In genomic region chr9:123309073-123309472, GRCm38 (mm10) we compare ENCODE assay signal across 11 mouse cellular contexts. TPM values are rescaled to one million over a fixed set of nuclear protein-coding genes. Genes with fewer than 3 reads are reported as not detected.
DNase-seq lines count a peak whose midpoint lies in the region.
"Had no signal": no experiment of that assay in that cellular context is flagged by ENCODE, and none has a peak within 500 bp of the region (broad histone marks: within the 10 kb centered on the region; RNA-seq: fewer than 3 reads in every experiment).

No protein-coding gene starts in this region.

- intact Hi-C loops in heart, postnatal 10 days (cut with DNase I) = no loop called here

- peak; percentile 10 to 11 for DNase-seq in heart, postnatal 10 days
- no peak for DNase-seq in heart, adult 8-10 months (ENCODE audit: low spot score)
- DNase-seq in right cerebral cortex, adult 18-20 months = peak; percentile 29
- DNase-seq in right cerebral cortex, postnatal 36 days (ENCODE audit: low spot score in 2 of 2) = no peak
- DNase-seq in adrenal gland, adult 8-10 months = peak; percentile 58
- DNase-seq in skeletal muscle tissue, adult 2 months (ENCODE audit: low read depth, low spot score) = peak; percentile 20
- no peak for DNase-seq in cerebellum, adult 18-20 months
- no peak for DNase-seq in thymus, postnatal 4 days
- DNase-seq: kidney, postnatal 10 days; spleen, adult 18-20 months; thymus, postnatal 14 days had no signal

RNA-seq across cellular contexts. Expression of gene Tmem158, which starts 48.5 kb away (rescaled TPM):
- total RNA-seq in heart, postnatal 10 days (2021) = 10 to 100 TPM; 15.9 to 16.6 TPM
- total RNA-seq in heart, adult 8-10 months (2022) = 1 to 10 TPM; 3.8 to 5.3 (median 4.5) TPM
- total RNA-seq in adrenal gland, adult 8-10 months (2022) = 1 to 10 TPM; 7.5 to 8.2 (median 7.8) TPM

RNA-seq across cellular contexts. Expression of gene Lars2, which starts 57.7 kb away (rescaled TPM):
- 10 to 100 TPM; 49.8 to 50.8 TPM for total RNA-seq in heart, postnatal 10 days (2021)
- total RNA-seq in heart, adult 8-10 months (2022) = 100 to 1,000 TPM in 1 of 4 experiments, 10 to 100 TPM in 3; 34.5 to 140 (median 60.6) TPM
- 100 to 1,000 TPM in 1 of 4 experiments, 10 to 100 TPM in 3; 47.8 to 177 (median 66.6) TPM for total RNA-seq in adrenal gland, adult 8-10 months (2022)

Comparison
In these comparisons a context has a peak if more than half of its experiments do, and no peak if none do; other contexts are left out.
1. DNase-seq: peak in heart, postnatal 10 days (2 of 2), right cerebral cortex, adult 18-20 months (single experiment), adrenal gland, adult 8-10 months (single experiment) and skeletal muscle tissue, adult 2 months (single experiment); none in heart, adult 8-10 months (single experiment), right cerebral cortex, postnatal 36 days (0 of 2), cerebellum, adult 18-20 months (0 of 2) and thymus, postnatal 4 days (single experiment).